Mouse (Mus musculus) WW6 (cell line): ENCODE results near the gene Btg2.

Source experiments
- DNase-seq: peaks from one replicate; pipeline ENCODE4 v3.0.0-alpha.2; 2013; ENCODE audit warnings: low read depth, low spot score

Gene Btg2

DNA sequence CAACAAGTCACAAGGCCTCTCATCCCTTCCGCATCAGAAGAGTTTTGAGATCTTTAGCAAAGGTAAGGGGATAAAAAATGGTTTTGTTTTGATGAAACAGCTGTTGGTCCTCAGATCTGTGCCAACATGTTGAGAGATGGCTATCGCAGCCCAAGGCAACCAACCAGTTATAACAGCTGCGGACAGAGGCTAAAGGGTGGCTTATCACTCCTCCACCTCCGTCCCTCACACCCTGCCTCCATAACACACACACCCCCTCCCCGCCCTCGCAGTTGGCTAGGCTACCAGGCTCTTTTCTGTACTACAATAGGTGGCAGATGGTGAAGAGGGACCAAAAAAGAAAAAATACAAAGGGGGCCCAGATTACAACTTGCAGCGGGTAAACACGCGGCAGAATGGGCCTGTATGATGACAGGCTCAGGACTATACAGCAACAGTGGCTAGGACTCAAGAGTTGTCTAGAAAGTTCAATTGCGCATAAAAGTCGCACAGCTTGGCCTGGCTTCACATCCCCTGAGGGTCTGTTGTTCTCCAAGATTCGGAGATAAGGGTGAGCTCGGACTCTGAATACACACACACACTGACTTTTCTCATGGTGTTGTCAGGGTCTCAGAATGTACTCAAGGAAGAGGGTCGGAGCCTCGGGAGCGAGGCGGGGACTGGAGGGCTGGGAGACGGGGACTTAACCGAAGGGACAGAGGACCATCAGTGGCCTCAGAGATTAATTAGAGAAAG is 692 bp downstream of the Btg2 start:
- no peak for DNase-seq

DNA sequence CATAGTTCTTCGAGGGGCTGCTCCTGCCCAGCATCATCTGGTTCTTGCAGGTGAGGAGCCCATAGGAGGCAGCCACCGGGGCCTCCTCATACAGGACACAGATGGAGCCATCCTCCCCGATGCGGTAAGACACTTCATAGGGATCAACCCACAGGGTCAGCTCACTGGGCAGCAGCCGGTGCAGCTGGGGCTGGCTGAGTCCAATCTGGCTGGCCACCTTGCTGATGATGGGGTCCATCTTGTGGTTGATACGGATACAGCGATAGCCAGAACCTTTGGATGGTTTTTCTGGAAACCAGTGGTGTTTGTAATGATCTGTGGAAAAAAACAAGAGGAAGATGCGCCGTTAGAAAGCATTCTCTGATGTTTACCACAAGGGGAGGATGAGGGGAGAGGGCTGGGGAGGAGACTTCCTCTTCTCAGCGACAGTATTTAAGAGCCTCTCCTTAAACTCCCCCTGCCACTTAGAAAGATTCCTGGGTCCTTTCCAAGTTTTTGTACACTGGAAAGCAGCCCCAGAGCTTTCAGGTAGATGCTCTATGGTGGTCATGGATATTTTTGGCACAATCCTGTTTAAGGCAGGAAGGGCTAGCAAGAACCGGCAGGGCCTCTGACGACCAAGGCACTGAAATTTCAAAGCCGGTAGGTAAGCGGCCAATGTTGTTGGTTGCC is 1.4 kb downstream of the Btg2 start:
- DNase-seq: no peak

DNA sequence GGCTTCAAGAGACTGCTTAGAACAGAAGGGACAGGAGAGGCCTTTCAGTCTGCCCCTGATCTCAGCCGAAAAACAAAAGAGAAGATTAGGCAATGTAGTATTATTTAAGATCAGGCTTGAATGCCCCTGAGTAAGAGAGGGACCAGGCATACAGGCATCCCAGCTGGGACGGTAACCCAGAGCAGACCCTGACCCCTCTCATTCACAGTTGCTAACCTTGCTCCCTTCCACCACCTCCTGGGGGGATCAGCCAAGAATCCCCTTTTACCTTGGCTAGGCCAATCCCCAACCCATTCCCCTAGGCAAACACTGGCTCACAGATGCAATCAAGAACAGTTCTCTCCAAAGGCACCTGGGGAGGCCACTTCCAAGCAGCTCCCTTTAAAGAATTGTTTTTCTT is 2.1 kb downstream of the Btg2 start:
- DNase-seq: no peak

DNA sequence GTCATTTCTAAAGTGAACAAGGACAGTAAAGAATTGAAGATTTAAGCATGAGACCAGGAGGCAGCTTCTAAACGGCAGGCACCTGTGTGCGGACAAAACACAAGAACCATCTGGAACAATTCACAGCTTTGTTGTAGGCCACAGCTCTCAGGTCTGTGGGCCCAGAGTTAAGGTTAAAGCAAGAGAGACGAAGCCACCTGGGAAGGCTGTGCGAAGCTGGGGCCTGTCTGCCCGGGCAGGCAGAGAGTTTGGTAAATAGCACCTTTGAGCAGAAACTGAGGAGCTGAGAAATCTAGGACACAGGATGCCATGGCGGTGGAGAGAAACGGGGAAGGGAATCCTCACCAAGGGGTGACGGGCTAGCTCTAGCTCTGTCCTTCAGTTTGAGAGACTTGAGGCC is 3.4 kb downstream of the Btg2 start:
- DNase-seq: no peak

DNA sequence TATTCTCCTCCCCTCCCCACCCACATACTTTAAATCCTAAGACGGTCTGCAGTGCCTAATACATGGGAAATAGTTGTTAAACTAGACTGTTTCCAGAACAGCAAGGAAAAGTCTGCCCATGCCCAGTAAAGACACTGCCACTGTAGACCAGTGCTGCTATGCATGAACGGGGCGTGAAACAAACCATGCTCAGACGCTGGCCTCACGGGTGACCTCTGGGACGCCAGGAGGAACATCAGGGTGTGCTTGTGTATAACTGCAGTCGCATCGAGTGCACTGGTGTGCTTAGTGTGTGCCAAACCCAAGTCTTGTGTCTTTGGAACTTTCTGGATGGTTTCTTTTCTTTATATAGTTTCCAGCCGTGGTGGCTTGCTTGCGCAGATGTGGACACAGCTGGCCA is 4.3 kb downstream of the Btg2 start:
- DNase-seq: no peak

DNA sequence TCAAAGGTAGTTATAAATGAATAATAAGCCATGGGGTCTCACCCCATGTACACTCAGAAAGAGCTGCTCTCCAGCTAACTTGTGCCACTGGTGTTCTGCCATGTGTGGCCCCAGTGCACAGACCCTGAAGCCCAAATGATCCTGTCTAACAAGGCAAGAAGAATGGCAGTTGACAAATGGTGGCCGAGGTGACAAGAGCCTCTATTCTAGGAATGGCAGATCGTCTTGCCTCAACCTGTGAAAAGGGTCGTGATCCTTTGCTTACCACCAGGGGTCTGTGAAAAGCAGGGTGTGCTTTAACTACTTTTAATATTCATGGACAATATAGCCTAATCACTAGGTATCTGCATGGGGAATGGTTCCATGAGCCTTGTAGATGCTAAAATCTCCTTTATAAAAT is 4.7 kb downstream of the Btg2 start:
- DNase-seq: no peak

DNA sequence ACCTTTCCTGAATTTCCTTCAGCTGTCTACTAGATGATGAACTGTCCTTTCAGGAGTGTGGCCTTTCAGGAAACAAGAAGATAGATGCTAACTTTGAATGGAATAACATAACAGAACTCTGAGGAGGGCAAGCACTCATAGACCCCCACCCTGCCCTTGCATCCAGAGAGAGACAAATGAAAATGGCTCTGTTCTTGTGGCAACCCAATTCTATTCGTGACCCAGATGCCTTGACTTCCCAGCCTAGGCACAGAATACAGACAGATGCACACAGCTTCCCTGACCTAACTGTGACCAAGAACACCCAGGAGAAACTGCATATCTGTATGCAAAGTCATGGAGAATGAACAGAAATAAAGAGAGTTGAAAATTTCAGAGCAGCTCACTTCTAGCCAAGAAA is 5.3 kb downstream of the Btg2 start:
- DNase-seq: no peak

DNA sequence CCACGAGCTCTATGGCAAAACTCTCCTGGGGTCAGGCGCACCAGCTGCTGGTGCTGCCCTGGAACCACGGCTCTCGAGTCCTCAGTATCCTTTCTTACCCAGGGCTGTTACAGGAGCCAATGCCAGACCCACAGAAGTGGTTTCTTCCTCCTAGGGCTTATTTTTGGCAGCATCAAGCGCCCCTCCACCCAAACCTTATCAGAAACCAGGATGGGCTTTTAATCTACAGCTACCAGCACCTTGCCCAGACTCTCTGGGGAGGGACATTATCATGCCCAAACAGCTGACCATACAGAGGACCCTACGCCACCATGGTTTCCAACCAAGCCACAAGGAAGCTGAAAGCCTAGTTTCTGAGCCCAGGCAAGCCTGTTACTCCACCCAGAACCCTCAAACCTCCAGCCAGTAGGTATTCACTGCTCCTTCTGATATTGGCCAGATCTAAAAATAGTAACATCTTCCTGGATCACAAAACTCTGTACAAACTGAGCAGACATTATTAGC is 5.8 kb downstream of the Btg2 start:
- no peak for DNase-seq

DNA sequence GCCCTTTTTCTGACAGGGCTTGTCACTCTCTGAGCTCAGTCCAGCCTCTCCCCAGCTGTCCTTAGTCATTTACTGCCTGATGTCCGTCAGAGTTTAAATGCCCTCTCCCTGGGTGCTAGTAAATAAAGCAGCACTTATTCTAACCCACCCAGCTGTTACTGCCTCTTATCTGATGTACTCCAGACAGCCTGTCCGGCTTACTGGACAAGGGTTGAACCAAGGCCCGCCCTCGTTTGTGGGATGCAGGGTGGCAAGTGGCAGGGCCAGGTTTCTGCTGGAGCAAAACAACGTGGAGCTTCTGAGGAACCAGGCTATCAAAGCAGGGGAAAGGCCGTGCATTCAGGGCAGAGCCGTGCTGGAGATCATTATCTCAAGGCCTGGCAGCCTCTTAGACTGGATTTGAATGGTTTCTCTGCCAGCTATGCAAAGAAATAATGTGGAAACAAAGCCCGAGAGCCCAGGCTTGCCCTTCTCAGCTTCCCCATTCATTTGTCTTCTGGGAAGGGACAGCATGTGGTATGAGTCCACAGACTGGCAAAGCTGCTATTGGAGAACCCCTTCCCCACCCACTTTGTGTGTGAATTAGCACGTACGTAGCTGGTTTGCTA is 7.4 kb downstream of the Btg2 start:
- no peak for DNase-seq

DNA sequence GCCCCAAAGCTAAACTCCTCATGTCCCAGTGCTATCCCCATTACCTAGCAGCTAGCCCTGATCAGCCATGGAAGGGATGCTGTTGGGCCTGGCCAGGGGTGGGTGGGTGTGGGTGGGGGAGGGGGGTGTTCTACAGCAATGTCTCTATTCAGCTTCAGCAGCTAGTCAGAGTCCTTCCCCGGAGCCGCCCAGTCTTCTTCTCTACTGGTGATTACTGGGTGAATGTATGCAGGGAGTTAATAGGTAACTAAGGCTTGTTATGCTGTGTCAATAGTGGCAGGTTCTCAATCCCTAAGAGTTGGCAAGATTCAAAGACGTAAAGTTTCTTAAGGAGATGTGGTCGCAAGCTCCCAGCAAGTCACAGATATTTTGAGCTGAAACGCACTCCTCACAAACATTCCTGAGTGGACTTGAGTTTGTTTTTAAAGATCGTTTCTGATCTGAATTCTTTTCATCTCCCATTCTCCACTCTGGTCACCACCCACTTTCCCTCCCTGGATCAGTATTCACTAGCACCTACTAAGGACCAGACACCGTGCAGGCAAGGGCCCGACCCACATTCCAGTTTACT is 8.7 kb downstream of the Btg2 start:
- no peak for DNase-seq

DNA sequence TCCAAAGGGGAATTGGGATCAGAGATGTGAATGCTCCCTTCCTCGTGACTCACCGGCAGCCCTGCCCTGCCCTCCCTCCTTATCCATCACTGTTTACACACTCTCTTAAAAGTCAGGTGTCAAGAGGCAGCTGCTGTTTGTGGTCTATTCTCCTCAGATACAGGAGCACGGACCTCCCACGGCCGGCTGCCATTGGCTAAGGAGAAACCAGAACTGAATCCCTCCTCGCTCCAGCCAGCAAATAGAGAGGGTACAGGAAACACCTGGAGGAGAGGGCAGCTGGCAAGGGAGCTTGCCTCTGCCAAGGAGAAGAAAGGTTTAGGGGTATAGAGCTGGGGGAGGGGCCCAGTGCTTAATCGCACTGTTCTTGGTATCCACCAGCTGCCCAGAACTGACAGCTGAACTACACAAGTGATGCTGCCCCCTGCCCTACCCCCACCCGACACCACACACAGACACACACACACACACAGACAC is 11.7 kb downstream of the Btg2 start:
- DNase-seq: no peak

DNA sequence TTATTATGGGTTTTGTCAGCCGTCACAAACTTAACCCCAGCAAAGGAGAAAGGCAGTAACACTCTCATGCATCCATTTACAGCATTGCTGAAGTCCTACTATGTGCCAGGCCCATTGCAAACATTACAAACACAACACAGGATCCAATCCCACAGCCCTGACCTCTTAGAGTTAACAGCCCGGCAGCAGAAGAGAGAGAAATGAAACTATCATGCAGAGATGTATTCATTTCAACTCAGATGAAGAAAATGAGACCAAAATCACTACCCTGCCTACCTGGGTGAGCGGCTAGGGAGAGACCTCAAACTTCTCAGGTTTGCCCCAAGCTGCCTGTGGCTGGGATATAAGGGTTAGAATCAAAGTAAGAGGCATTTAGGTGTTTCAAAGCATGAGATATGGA is 12.4 kb downstream of the Btg2 start:
- no peak for DNase-seq

DNA sequence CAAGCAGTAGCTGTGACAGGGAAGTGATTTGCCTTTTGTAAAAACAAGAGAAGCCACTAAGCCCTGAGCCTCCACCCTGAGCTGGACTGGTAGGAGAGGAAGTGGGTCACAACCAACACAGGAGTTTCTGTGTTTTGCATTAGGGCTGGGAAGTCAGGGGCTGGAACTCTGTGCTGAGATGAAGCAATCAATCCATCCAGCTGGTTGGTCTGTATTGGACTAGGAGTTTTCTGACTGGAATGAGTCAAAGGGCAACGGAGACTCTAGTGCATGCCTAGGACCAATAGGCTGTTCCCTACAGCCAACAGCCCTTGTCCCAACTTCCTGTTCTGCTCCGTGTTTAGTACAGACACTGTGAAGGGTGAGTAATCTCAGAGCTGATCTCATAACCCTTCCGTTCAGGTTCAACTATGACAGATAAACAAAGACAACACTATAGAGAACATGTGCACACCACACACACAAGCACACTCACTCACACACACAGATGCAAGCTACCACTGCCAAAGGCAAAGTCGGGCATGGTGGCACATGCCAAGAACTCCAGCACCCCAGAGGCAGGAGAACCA is 13.6 kb downstream of the Btg2 start:
- no peak for DNase-seq

DNA sequence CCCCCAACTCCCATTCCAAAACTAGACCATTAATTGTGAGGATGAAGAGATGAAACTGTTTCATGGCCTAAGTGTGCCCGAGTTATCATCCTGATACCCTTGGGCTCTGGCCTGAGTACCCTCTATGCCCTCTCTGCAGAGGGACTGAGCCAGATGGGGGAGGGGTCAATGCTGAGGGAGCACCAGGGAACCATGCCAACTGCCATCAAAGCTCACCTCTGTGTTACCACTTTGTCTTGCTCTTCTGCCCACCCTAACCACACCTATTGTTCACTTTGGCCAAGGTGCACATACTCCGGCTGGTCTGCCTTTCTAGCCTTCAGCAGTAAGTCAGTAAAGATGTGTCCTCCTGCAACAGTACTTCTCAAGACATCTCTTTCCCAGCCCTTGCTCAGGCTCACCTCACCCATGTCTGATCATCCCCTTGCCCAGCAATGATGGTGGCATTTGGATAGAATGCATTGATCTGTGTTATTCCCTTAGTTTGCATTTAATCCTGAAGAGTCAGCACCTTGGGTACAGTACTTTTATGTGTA is 14.6 kb downstream of the Btg2 start:
- no peak for DNase-seq

DNA sequence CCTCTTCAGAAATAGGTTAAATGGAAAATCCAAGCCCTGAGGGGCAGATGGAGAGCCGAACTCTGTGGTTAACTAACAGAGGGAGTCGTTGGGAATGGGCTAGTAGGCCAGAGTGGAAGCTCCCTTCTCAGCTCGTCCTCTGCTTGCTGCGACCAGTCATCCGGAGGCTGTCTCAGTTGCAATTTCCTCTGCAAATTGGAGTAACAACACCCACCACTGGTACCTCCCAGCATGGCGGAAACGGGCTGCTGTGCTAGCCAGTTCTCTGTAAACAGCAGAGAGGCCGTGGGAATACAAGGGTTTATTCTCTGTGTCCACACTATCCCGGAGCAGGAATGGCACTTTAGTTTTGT is 15.2 kb downstream of the Btg2 start:
- no peak for DNase-seq

DNA sequence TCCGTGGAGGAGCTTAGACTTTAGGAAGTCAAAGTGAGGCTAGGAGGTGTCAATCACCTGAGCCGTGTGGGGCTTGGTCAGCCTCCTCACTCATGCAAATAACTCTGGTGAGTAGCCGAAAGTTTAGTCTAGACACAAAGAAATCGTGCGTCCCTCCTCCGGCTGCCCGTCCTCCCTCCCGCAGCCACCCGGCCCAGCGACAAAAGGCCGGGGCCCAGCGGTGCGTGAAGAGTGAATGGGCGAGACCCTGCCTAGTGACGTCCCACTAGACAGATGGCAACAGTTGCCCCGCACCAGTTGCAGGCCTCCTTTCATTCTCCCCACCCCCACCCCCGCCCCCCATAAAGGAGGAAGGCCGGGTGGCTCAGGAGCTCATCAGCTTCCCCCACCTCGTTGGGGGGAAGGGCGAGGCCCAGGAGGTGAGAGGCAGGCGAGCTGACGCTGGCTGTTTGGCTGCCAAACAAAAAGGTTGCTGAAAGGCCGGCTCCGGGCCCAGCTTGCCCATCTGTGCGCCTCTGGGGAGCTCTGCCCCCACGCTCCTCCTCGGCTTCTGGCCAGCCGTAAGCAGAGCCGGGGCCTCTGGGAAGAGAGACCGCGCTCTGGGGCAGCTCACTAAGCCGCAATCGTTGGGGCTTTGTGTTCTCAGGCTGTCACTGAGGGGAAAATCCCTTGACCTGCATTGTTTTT is 15.7 kb downstream of the Btg2 start:
- no peak for DNase-seq

DNA sequence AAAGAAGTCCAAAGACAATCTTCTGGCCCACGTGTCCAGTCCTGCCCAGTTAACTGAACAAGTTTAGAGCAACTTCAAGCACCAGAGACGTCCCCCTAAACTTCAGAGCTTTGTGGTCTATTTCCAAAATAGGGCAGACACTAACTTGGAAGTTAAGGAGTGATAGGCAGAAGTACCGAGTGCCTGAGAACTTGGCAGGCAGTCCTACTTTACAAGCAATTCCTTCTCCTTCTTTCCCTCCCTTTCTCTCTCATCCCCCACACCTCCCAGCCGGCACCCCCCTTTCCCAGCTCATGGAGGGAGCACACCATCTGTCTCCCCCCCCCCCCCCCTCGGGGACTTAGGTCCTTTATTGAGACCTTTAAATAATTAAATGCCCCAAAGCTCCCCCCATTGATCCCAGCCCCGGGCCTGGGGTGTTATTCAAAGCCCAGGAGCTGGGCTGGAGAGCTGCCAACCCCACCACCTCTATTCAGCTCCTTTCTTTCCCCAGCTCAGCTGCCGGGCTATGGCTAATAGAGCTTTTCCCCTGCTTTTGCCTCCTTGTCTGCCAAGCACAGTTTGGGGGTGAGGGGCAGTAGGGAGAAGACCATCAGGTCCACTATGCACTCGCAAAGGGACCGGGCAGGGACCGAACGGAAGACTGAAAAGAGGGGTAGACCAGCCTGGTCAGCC is 16.4 kb downstream of the Btg2 start:
- DNase-seq: no peak

DNA sequence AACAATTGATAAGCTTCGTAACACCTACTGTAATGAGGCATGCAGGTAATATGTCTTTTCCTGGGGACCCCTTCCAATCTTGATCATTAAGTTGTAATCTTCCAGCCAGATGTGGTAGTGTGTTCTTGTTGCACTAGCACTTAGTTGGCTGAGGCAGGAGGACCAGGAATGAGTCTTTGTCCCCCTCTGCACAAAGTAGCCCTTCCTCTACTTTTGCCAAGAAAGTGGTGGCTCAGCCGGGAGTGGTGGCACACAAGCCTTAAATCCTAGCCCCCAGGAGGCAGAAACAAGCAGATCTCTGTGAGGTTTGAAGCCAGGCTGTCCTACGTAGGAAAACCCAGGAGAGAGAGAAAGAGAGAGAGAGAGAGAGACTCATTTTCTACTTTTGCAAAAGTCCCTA is 17.0 kb downstream of the Btg2 start:
- DNase-seq: no peak

DNA sequence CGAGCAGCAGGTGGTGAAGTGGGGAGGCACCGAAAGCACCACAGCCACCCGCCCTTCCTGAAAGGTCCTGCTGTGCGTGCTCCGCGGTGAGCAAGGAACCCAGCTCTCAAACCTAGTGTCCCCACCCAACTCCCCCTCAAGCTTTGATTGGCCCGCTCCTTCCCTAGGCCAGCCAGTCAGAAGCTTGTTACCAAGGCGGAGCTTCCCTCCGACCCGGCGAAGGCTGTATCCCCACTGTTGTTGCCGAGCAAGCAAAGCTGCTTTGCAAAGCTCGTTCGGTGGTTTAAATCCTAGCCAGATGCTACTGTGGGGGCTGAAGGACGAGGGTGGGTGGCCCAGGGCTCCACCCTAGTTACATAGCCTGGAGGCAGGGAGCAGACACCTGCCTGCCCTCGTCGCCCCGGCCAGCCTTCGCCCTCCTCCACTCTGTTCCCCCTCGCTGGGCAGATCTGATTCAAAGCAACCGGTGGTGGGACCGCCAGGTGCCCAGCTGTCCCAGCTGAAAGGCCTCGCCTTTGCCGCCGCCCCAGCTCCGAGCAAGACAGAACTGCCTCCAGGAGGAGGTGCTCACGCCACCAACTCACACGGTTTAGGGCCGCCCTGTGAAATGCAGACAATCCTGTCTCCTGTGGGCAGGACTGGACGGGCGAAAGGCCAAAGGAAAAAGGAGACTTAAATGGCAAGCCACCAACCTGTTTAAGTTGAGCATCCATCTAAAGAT is 17.9 kb downstream of the Btg2 start:
- no peak for DNase-seq
